Mouse (Mus musculus): ENCODE measurements around the gene Dnajc7.

DNA sequence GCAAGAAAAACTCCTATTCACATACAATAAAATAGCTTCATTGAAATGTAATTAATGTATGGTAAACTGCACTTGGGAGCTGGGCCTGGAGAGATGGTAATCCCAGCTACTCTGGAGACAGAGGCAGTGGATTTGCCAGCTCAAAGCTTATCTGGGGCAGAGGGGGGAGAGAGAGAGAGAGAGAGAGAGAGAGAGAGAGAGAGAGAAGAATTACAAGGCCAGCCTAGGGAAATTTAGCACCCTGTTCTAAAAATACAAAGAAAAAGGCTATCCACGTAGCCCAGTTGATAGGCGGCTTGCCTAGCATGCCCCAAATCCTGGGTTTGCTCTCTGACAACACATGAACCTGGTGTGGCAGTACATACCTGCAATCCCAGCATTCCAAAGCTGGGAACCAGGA lies 78.4 kb downstream of the Dnajc7 start:
- no peak for TF ChIP-seq CTCF (conservative IDR thresholded peaks at IDR 0.05; ENCODE audit: low read length)
- TF ChIP-seq POU5F1 (IDR thresholded peaks at IDR 0.05; ENCODE audit: borderline replicate concordance, low read length) = no peak
- TF ChIP-seq NANOG (IDR thresholded peaks at IDR 0.05; ENCODE audit: borderline replicate concordance, low read length) = no peak

All from E14TG2a.4 (cell line).